Mouse (Mus musculus) neural tube, embryonic 11.5 days (tissue): ENCODE results near the gene Olfr1282. TPM values are rescaled to one million over a fixed set of nuclear protein-coding genes. Genes with fewer than 3 reads are reported as not detected.

Source experiments
- polyA plus RNA-seq: library from polyadenylated mRNA; unstranded; fragments of >200 nt; fragmentation: Nextera tagmentation; extraction: Ambion mirVana; gene quantifications from 2 replicates; pipeline ENCODE4 v1.2.1, GENCODE M21; 2014

Gene Olfr1282
- polyA plus RNA-seq, 1 experiment from 2014 or later = not detected

Other genes with a start within 250 kb of the Olfr1282 start
- not detected in 2 replicates for gene Gm13941, start 230.1 kb downstream of the Olfr1282 start, polyA plus RNA-seq
- gene Gm15130, start 183.1 kb downstream of the Olfr1282 start, polyA plus RNA-seq = not detected in 2 replicates
- not detected in 2 replicates for gene 4930430A15Rik, start 106.5 kb downstream of the Olfr1282 start, polyA plus RNA-seq
- not detected in 2 replicates for gene Olfr1275, start 100.8 kb downstream of the Olfr1282 start, polyA plus RNA-seq
- gene Olfr1276, start 81.6 kb downstream of the Olfr1282 start, polyA plus RNA-seq = not detected in 2 replicates
- gene Olfr1277, start 62.0 kb downstream of the Olfr1282 start, polyA plus RNA-seq = not detected in 2 replicates
- not detected in 2 replicates for gene Olfr1278, start 45.9 kb downstream of the Olfr1282 start, polyA plus RNA-seq
- gene Olfr1279, start 35.4 kb downstream of the Olfr1282 start, polyA plus RNA-seq = not detected in 2 replicates
- not detected in 2 replicates for gene Olfr1280, start 22.1 kb downstream of the Olfr1282 start, polyA plus RNA-seq
- not detected in 2 replicates for gene Olfr1281, start 9.6 kb downstream of the Olfr1282 start, polyA plus RNA-seq
- gene Olfr1283, start 30.7 kb upstream of the Olfr1282 start, polyA plus RNA-seq = not detected in 2 replicates
- not detected in 2 replicates for gene Olfr1284, start 39.4 kb upstream of the Olfr1282 start, polyA plus RNA-seq
- not detected in 2 replicates for gene Olfr1286, start 87.0 kb upstream of the Olfr1282 start, polyA plus RNA-seq
- gene Olfr1287, start 113.1 kb upstream of the Olfr1282 start, polyA plus RNA-seq = not detected in 2 replicates
- gene Olfr1288, start 138.0 kb upstream of the Olfr1282 start, polyA plus RNA-seq = not detected in 2 replicates
- gene Olfr1289, start 144.7 kb upstream of the Olfr1282 start, polyA plus RNA-seq = not detected in 2 replicates
- not detected in 2 replicates for gene Olfr1290, start 157.8 kb upstream of the Olfr1282 start, polyA plus RNA-seq
- not detected in 2 replicates for gene Olfr1291-ps1, start 161.1 kb upstream of the Olfr1282 start, polyA plus RNA-seq
- gene Olfr1293-ps, start 189.1 kb upstream of the Olfr1282 start, polyA plus RNA-seq = not detected in 2 replicates
- not detected in 2 replicates for gene Olfr1294, start 204.2 kb upstream of the Olfr1282 start, polyA plus RNA-seq
- gene Olfr1295, start 233.6 kb upstream of the Olfr1282 start, polyA plus RNA-seq = not detected in 2 replicates